Mouse (Mus musculus) CH12.LX (cell line): ENCODE measurements around the gene Aip.

Source experiments
- CTCF ChIP-seq, 2 experiments: IDR thresholded peaks in 1 of 2; conservative IDR thresholded peaks in 1 of 2; 2 replicates each; pipeline ENCODE4 v1.5.1; 2011 to 2012; ENCODE audit warnings: low read depth in 2 of 2, low read length in 2 of 2, improper control_type of control experiment in 1 of 2, inconsistent platforms in 1 of 2, mild to moderate bottlenecking in 1 of 2, moderate library complexity in 1 of 2
- JUN ChIP-seq: IDR thresholded peaks from 2 replicates; pipeline ENCODE4 v1.6.1; 2011; ENCODE audit warnings: low read depth, mild to moderate bottlenecking, low read length, improper control_type of control experiment, moderate library complexity; ENCODE audit not compliant: insufficient read depth
- MXI1 ChIP-seq: IDR thresholded peaks from 2 replicates; pipeline ENCODE4 v1.6.1; 2011; ENCODE audit warnings: mild to moderate bottlenecking, low read depth, low read length, improper control_type of control experiment
- POLR2A ChIP-seq: IDR thresholded peaks from 2 replicates; pipeline ENCODE4 v1.6.1; 2011; ENCODE audit warnings: low read depth, mild to moderate bottlenecking, improper control_type of control experiment, low read length
- POLR2AphosphoS2 ChIP-seq: IDR thresholded peaks from 2 replicates; pipeline ENCODE4 v1.6.1; 2011; ENCODE audit warnings: low read depth, low read length, improper control_type of control experiment
- RAD21 ChIP-seq: IDR thresholded peaks from 2 replicates; pipeline ENCODE4 v1.6.1; 2011; ENCODE audit warnings: low read depth, mild to moderate bottlenecking, low read length, improper control_type of control experiment, moderate library complexity
- USF1 ChIP-seq: IDR thresholded peaks from 2 replicates; pipeline ENCODE4 v1.6.1; 2014; ENCODE audit warnings: low read depth, mild to moderate bottlenecking, inconsistent platforms, low read length, improper control_type of control experiment

GRCm38 (mm10) chr19:4151488-4151860, 25.8 kb upstream of the Aip start:
- TF ChIP-seq MXI1 (no peak), POLR2A (no peak), RAD21 (no peak), POLR2AphosphoS2 (no peak), CTCF (conservative IDR thresholded peaks at IDR 0.05 in 1 of 2, IDR thresholded peaks at IDR 0.05 in 1 of 2; ENCODE audit: low read depth in 2 of 2, low read length in 2 of 2) (no peak), JUN (no peak), USF1 (no peak)
